Mouse (Mus musculus): ENCODE results near the gene Exosc3. TPM values are rescaled to one million over a fixed set of nuclear protein-coding genes. Genes with fewer than 3 reads are reported as not detected.
A peak's percentile ranks its signal among the peaks of the same experiment; 100 is the strongest.

Exosc3 gene
- polyA plus RNA-seq, 1 experiment from 2014 or later = 46.8 TPM

DNA sequence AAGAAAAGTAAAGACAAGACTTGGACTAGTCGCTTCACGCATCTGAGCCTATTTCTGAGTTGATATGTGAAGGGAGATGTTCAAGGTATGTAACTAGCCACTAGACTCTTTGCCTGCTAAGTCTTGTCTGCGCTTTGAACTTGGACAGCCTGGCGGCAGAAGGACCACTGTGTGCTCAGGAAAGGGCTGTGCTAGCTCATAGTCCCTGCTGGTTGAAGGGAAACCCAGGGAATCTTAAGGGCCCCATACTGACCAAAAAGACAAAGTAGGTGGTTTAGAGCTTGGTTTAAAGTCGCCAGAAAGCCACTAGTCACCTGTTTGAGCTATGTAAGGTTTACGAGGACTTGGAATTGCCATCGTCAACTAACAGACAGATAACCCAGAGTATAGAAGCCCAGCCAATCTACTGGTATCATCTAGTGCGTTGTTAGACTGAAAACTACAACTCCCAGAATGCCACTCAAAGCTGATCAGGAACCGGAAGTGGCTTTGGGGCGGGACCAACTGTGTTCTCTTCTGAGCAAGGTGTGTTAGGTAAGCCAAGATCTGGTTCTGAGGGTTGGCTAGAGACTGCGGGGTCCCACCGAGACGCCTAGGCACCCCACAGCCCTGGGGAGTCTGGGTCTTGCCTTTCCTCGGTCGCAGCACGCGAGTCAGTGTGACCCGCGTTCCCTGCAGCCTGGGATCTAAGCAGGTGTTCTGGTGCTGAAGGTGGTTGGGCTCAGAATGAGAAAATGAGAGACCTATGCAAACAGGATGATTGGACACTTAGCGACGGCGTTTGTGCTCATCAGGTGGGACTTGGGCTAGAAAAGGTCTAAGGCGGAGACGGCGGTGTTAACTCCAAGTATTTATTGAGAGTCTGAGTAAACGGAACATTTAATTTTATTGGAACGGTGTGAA lies 45.6 kb downstream of the Exosc3 start, which contains the start of gene Trmt10b:
TSS of gene Trmt10b (plus strand) at position 466 of the 903 bp plus-strand sequence.
- WGBS = 21% methylated on average over 27 of the region's 27 CpGs
- ATAC-seq = peak; percentile 96
- H3K36me3 ChIP-seq (ENCODE audit: control insufficient read depth, insufficient read depth) = peaks cover 7% of the 10 kb centered on the region
- peak within 1 kb of the TSS; percentile 63 for H3K9ac ChIP-seq (replicated peaks; ENCODE audit: low read depth, low read length)
- no peaks in the 10 kb centered on the region for H3K27me3 ChIP-seq (replicated peaks; ENCODE audit: control insufficient read depth, insufficient read depth, low read length)
- peaks cover 8% of the 10 kb centered on the region for H3K4me1 ChIP-seq (replicated peaks; ENCODE audit: control insufficient read depth, insufficient read depth, low read length)
- H3K4me3 ChIP-seq (replicated peaks; ENCODE audit: low read length) = peak within 1 kb of the TSS; percentile 59
- H3K9me3 ChIP-seq (ENCODE audit: control insufficient read depth, low read length) = no peaks in the 10 kb centered on the region
- no peak within 1 kb of the TSS for H3K27ac ChIP-seq (ENCODE audit: low read length)
- H3K4me2 ChIP-seq (ENCODE audit: low read length) = peak within 1 kb of the TSS; percentile 72

GRCm38 (mm10) chr4:45287906-45288305 lies 54.6 kb downstream of the Exosc3 start:
- H3K4me3 ChIP-seq (replicated peaks; ENCODE audit: low read length) = no peak overlapping the region
- H3K27me3 ChIP-seq (replicated peaks; ENCODE audit: control insufficient read depth, insufficient read depth, low read length) = no peaks in the 10 kb centered on the region
- H3K27ac ChIP-seq (ENCODE audit: low read length) = no peak overlapping the region
- no peaks in the 10 kb centered on the region for H3K4me1 ChIP-seq (replicated peaks; ENCODE audit: control insufficient read depth, insufficient read depth, low read length)
- WGBS = 75% methylated on average over 5 of the region's 5 CpGs
- H3K9ac ChIP-seq (replicated peaks; ENCODE audit: low read depth, low read length) = no peak overlapping the region
- ATAC-seq = no peak
- no peak overlapping the region for H3K4me2 ChIP-seq (ENCODE audit: low read length)
- H3K36me3 ChIP-seq (ENCODE audit: control insufficient read depth, insufficient read depth) = no peaks in the 10 kb centered on the region
- no peaks in the 10 kb centered on the region for H3K9me3 ChIP-seq (ENCODE audit: control insufficient read depth, low read length)

- Histone ChIP-seq H3K4me1 (replicated peaks; ENCODE audit: control insufficient read depth, insufficient read depth, low read length) (no peaks in the 10 kb centered on the region), H3K27me3 (replicated peaks; ENCODE audit: control insufficient read depth, insufficient read depth, low read length) (no peaks in the 10 kb centered on the region), H3K9ac (replicated peaks; ENCODE audit: low read depth, low read length) (no peak overlapping the region), H3K4me2 (ENCODE audit: low read length) (no peak overlapping the region), H3K27ac (ENCODE audit: low read length) (no peak overlapping the region), H3K9me3 (ENCODE audit: control insufficient read depth, low read length) (no peaks in the 10 kb centered on the region), H3K36me3 (ENCODE audit: control insufficient read depth, insufficient read depth) (no peaks in the 10 kb centered on the region), H3K4me3 (replicated peaks; ENCODE audit: low read length) (no peak overlapping the region)
- WGBS = 48% methylated on average over 3 of the region's 3 CpGs
- no peak for ATAC-seq
Measured at GRCm38 (mm10) chr4:45286318-45286717, 56.2 kb downstream of the Exosc3 start.

DNA sequence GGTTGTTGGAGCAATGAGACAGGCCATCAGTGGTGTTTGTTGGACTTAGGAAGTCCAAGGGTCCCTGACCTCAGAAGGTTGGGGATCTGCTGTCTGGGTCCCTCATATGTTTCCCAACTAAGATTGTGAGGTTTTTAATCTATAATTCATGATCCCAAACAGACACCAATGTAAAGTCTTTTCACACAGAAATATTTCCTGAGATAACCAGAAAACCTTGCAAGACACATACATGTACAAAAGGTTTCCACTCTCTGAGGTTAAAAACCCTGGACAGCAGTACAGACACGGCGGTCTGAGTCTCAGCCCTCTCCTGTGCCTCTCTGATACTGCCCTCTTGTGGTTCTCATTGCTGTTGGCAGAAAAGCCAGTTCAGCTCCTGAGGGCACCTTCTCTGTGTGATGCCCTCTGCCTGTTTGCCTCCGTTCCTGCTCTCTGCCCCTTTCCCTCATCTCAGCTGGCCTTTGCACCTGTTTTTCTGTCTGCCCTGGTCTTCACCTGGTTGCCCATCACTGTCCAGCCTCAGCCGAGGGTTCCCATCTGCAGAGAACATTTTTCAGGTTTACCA lies 62.5 kb downstream of the Exosc3 start:
- Histone ChIP-seq H3K36me3 (ENCODE audit: control insufficient read depth, insufficient read depth) (no peaks in the 10 kb centered on the region), H3K4me1 (replicated peaks; ENCODE audit: control insufficient read depth, insufficient read depth, low read length) (no peaks in the 10 kb centered on the region), H3K27ac (ENCODE audit: low read length) (no peak overlapping the region), H3K9ac (replicated peaks; ENCODE audit: low read depth, low read length) (no peak overlapping the region), H3K27me3 (replicated peaks; ENCODE audit: control insufficient read depth, insufficient read depth, low read length) (no peaks in the 10 kb centered on the region), H3K4me3 (replicated peaks; ENCODE audit: low read length) (no peak overlapping the region), H3K4me2 (ENCODE audit: low read length) (no peak overlapping the region), H3K9me3 (ENCODE audit: control insufficient read depth, low read length) (no peaks in the 10 kb centered on the region)
- peak; percentile 64; the same call in 1 of the 2 replicates for ATAC-seq
- WGBS = 20% methylated on average over 4 of the region's 4 CpGs

DNA sequence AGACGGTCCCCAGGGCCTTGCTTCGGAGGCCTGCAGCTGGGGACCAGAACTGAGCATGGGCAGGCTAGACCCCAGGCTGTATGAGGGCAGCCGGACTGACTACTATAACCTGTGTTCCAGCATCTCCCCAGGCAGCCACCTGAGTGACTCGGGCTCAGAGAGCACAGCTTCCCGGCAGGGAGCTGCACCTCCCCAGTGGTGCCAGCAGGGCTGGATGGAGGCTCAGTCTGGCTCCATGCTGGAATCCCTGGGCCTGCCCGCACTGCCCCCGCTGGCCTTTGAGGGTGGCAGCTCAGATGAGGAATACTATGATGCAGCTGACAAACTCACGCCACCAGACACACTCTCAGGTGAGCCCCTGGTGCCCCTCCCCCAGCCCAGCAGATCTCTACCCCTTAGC lies 63.2 kb downstream of the Exosc3 start:
- no peaks in the 10 kb centered on the region for H3K36me3 ChIP-seq (ENCODE audit: control insufficient read depth, insufficient read depth)
- no peak for ATAC-seq
- 51% methylated on average over 8 of the region's 8 CpGs for WGBS
- no peak overlapping the region for H3K9ac ChIP-seq (replicated peaks; ENCODE audit: low read depth, low read length)
- no peaks in the 10 kb centered on the region for H3K27me3 ChIP-seq (replicated peaks; ENCODE audit: control insufficient read depth, insufficient read depth, low read length)
- no peaks in the 10 kb centered on the region for H3K9me3 ChIP-seq (ENCODE audit: control insufficient read depth, low read length)
- H3K4me2 ChIP-seq (ENCODE audit: low read length) = no peak overlapping the region
- H3K4me1 ChIP-seq (replicated peaks; ENCODE audit: control insufficient read depth, insufficient read depth, low read length) = no peaks in the 10 kb centered on the region
- no peak overlapping the region for H3K4me3 ChIP-seq (replicated peaks; ENCODE audit: low read length)
- H3K27ac ChIP-seq (ENCODE audit: low read length) = no peak overlapping the region

DNA sequence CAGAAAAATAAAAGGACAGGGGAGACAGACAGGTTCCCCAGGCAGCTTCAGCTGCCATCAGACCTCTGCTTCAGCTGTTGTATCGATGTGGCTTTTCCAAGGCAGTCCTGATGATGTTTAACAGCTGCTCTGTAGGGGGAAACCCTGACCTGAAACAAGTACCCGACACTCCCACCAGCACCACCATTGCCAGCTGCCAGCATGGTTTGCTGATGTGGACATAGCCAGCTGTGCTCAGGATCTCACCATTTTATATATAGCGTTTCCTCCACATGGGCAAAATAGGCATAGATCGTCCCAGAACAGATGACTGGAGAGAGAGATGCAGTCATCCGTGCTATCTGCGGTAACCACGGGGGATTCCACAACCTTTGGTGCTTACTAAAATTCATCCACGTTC lies 66.8 kb downstream of the Exosc3 start:
- Histone ChIP-seq H3K27ac (ENCODE audit: low read length) (no peak overlapping the region), H3K4me2 (ENCODE audit: low read length) (no peak overlapping the region), H3K4me3 (replicated peaks; ENCODE audit: low read length) (no peak overlapping the region), H3K4me1 (replicated peaks; ENCODE audit: control insufficient read depth, insufficient read depth, low read length) (peaks cover 9% of the 10 kb centered on the region), H3K9ac (replicated peaks; ENCODE audit: low read depth, low read length) (no peak overlapping the region), H3K27me3 (replicated peaks; ENCODE audit: control insufficient read depth, insufficient read depth, low read length) (no peaks in the 10 kb centered on the region), H3K36me3 (ENCODE audit: control insufficient read depth, insufficient read depth) (no peaks in the 10 kb centered on the region), H3K9me3 (ENCODE audit: control insufficient read depth, low read length) (no peaks in the 10 kb centered on the region)
- no peak for ATAC-seq
- 87% methylated on average over 8 of the region's 8 CpGs for WGBS

DNA sequence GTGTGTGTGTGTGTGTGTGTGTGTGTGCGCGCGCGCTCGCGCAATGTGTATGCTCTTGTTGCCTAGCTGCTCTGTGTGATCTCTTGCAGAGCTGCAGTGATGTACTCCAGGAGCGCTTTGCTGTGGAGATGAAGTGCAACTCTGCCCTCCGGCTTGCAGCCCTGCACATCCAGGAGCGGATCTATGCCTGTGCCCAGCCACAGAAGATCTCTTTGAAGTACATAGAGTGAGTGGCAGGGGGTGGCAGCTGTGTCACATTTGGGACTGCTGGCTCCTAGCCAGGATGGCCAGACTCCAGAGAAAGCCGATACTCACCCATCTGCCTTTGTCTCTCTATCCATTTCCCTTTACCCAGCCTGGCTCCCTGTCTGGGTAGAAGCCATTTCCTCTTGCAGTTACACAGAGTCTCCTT lies 71.5 kb downstream of the Exosc3 start:
- no peak overlapping the region for H3K9ac ChIP-seq (replicated peaks; ENCODE audit: low read depth, low read length)
- no peaks in the 10 kb centered on the region for H3K27me3 ChIP-seq (replicated peaks; ENCODE audit: control insufficient read depth, insufficient read depth, low read length)
- H3K36me3 ChIP-seq (ENCODE audit: control insufficient read depth, insufficient read depth) = no peaks in the 10 kb centered on the region
- H3K9me3 ChIP-seq (ENCODE audit: control insufficient read depth, low read length) = no peaks in the 10 kb centered on the region
- H3K4me3 ChIP-seq (replicated peaks; ENCODE audit: low read length) = no peak overlapping the region
- peaks cover 10% of the 10 kb centered on the region for H3K4me1 ChIP-seq (replicated peaks; ENCODE audit: control insufficient read depth, insufficient read depth, low read length)
- no peak overlapping the region for H3K4me2 ChIP-seq (ENCODE audit: low read length)
- no peak overlapping the region for H3K27ac ChIP-seq (ENCODE audit: low read length)
- peak; percentile 84 for ATAC-seq
- 56% methylated on average over 10 of the region's 10 CpGs for whole genome bisulfite sequencing

DNA sequence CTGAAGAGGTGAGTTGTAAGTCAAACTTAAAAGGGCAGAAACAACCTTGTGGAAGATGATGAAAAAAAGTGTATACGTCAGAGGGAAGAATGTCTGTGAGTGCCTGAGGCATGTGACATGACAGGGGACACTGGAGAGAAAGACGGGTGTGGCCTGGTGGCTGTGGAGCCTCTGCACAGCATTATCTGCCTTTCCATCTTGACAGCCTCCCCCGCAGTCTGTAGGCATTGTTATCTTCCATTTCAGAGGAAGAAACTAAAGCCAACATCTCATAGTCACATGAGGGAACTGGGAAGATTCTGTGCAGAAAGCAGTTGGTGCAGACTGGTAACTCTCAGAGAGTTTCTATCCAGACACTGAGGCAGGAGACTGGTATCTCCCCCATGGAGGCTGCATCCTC lies 74.6 kb downstream of the Exosc3 start:
- no peak for ATAC-seq
- H3K9me3 ChIP-seq (ENCODE audit: control insufficient read depth, low read length) = no peaks in the 10 kb centered on the region
- WGBS = 95% methylated on average over 3 of the region's 3 CpGs

More for the DNA sequence above, 74.6 kb downstream of the Exosc3 start:
- Histone ChIP-seq H3K4me1 (replicated peaks; ENCODE audit: control insufficient read depth, insufficient read depth, low read length) (peaks cover 10% of the 10 kb centered on the region), H3K36me3 (ENCODE audit: control insufficient read depth, insufficient read depth) (no peaks in the 10 kb centered on the region), H3K4me3 (replicated peaks; ENCODE audit: low read length) (no peak overlapping the region), H3K4me2 (ENCODE audit: low read length) (no peak overlapping the region), H3K27me3 (replicated peaks; ENCODE audit: control insufficient read depth, insufficient read depth, low read length) (no peaks in the 10 kb centered on the region), H3K9ac (replicated peaks; ENCODE audit: low read depth, low read length) (no peak overlapping the region), H3K27ac (ENCODE audit: low read length) (no peak overlapping the region)

Data from forebrain, embryonic 16.5 days (tissue).